Mouse (Mus musculus) MEL-GATA-1-ER (cell line): ENCODE results near the gene Tbc1d4.
A peak's percentile ranks its signal among the peaks of the same experiment; 100 is the strongest.

Experiments
- DNase-seq: peaks from one replicate; pipeline ENCODE4 v3.0.0-alpha.2; 2012; ENCODE audit warnings: low read depth; ENCODE audit errors: extremely low read depth

Tbc1d4 gene

GRCm38 (mm10) chr14:101437925-101438324 lies 171.1 kb downstream of the Tbc1d4 start:
- no peak for DNase-seq

- DNase-seq = no peak
Observed at GRCm38 (mm10) chr14:101430536-101430935, 178.5 kb downstream of the Tbc1d4 start.

- peak; percentile 2 for DNase-seq
Observed at GRCm38 (mm10) chr14:101428805-101429516, 180.0 kb downstream of the Tbc1d4 start.

GRCm38 (mm10) chr14:101417679-101418078 lies 191.3 kb downstream of the Tbc1d4 start:
- no peak for DNase-seq
